Mouse (Mus musculus): ENCODE results near the gene Cadm1. TPM values are rescaled to one million over a fixed set of nuclear protein-coding genes. Genes with fewer than 3 reads are reported as not detected.

Gene Cadm1
- total RNA-seq, 2 experiments from 2014 or later, result 0.85 to 6.0 TPM

GRCm38 (mm10) chr9:47765323-47765722 lies 235.3 kb downstream of the Cadm1 start:
- ATAC-seq (replicated peaks; ENCODE audit: low FRiP score, poor library complexity, severe bottlenecking), result no peak

- ATAC-seq (replicated peaks; ENCODE audit: low FRiP score, poor library complexity, severe bottlenecking), result no peak
Observed at GRCm38 (mm10) chr9:47766342-47766741, 236.4 kb downstream of the Cadm1 start.

- no peak for ATAC-seq (replicated peaks; ENCODE audit: low FRiP score, poor library complexity, severe bottlenecking)
Observed at GRCm38 (mm10) chr9:47770836-47771235, 240.9 kb downstream of the Cadm1 start.

GRCm38 (mm10) chr9:47771953-47772352 lies 242.0 kb downstream of the Cadm1 start:
- no peak for ATAC-seq (replicated peaks; ENCODE audit: low FRiP score, poor library complexity, severe bottlenecking)

- no peak for ATAC-seq (replicated peaks; ENCODE audit: low FRiP score, poor library complexity, severe bottlenecking)
Observed at GRCm38 (mm10) chr9:47772750-47773149, 242.8 kb downstream of the Cadm1 start.

GRCm38 (mm10) chr9:47776941-47777919 lies 247.3 kb downstream of the Cadm1 start:
- no peak for ATAC-seq (replicated peaks; ENCODE audit: low FRiP score, poor library complexity, severe bottlenecking)

GRCm38 (mm10) chr9:47778438-47778837 lies 248.5 kb downstream of the Cadm1 start:
- no peak for ATAC-seq (replicated peaks; ENCODE audit: low FRiP score, poor library complexity, severe bottlenecking)

- ATAC-seq (replicated peaks; ENCODE audit: low FRiP score, poor library complexity, severe bottlenecking), result no peak
Observed at GRCm38 (mm10) chr9:47779291-47779690, 249.3 kb downstream of the Cadm1 start.

- ATAC-seq (replicated peaks; ENCODE audit: low FRiP score, poor library complexity, severe bottlenecking), result no peak
Observed at GRCm38 (mm10) chr9:47786642-47787041, 256.7 kb downstream of the Cadm1 start.

- ATAC-seq (replicated peaks; ENCODE audit: low FRiP score, poor library complexity, severe bottlenecking), result no peak
Observed at GRCm38 (mm10) chr9:47798478-47798877, 268.5 kb downstream of the Cadm1 start.

GRCm38 (mm10) chr9:47801242-47801641 lies 271.3 kb downstream of the Cadm1 start:
- ATAC-seq (replicated peaks; ENCODE audit: low FRiP score, poor library complexity, severe bottlenecking), result no peak

- ATAC-seq (replicated peaks; ENCODE audit: low FRiP score, poor library complexity, severe bottlenecking), result no peak
Observed at GRCm38 (mm10) chr9:47802527-47802926, 272.6 kb downstream of the Cadm1 start.

- no peak for ATAC-seq (replicated peaks; ENCODE audit: low FRiP score, poor library complexity, severe bottlenecking)
Observed at GRCm38 (mm10) chr9:47803531-47804105, 273.6 kb downstream of the Cadm1 start.

- ATAC-seq (replicated peaks; ENCODE audit: low FRiP score, poor library complexity, severe bottlenecking), result no peak
Observed at GRCm38 (mm10) chr9:47805658-47806057, 275.7 kb downstream of the Cadm1 start.

- ATAC-seq (replicated peaks; ENCODE audit: low FRiP score, poor library complexity, severe bottlenecking), result no peak
Observed at GRCm38 (mm10) chr9:47825668-47826067, 295.7 kb downstream of the Cadm1 start.

GRCm38 (mm10) chr9:47828762-47829161 lies 298.8 kb downstream of the Cadm1 start:
- ATAC-seq (replicated peaks; ENCODE audit: low FRiP score, poor library complexity, severe bottlenecking), result no peak

GRCm38 (mm10) chr9:47829204-47829603 lies 299.2 kb downstream of the Cadm1 start:
- no peak for ATAC-seq (replicated peaks; ENCODE audit: low FRiP score, poor library complexity, severe bottlenecking)

GRCm38 (mm10) chr9:47829846-47830245 lies 299.9 kb downstream of the Cadm1 start:
- no peak for ATAC-seq (replicated peaks; ENCODE audit: low FRiP score, poor library complexity, severe bottlenecking)

GRCm38 (mm10) chr9:47831412-47831811 lies 301.4 kb downstream of the Cadm1 start:
- ATAC-seq (replicated peaks; ENCODE audit: low FRiP score, poor library complexity, severe bottlenecking), result no peak

- no peak for ATAC-seq (replicated peaks; ENCODE audit: low FRiP score, poor library complexity, severe bottlenecking)
Observed at GRCm38 (mm10) chr9:47838170-47838569, 308.2 kb downstream of the Cadm1 start.
